9 mouse cellular contexts compared by ENCODE assay signal in genomic region chr9:51008068-51008840, GRCm38 (mm10). TPM values are rescaled to one million over a fixed set of nuclear protein-coding genes. Genes with fewer than 3 reads are reported as not detected.
DNase-seq lines count a peak whose midpoint lies in the region; ATAC-seq lines count a peak whose summit lies in the region.
"Had no signal": no experiment of that assay in that cellular context is flagged by ENCODE, and none has a peak within 500 bp of the region (broad histone marks: within the 10 kb centered on the region; RNA-seq: fewer than 3 reads in every experiment).

No protein-coding gene starts in this region.

- no peaks in the 10 kb centered on the region for H3K36me3 ChIP-seq in forebrain, embryonic 11.5 days (ENCODE audit: control insufficient read depth, insufficient read depth, low read length)
- no peaks in the 10 kb centered on the region for H3K36me3 ChIP-seq in liver, embryonic 15.5 days (replicated peaks)
- no peaks in the 10 kb centered on the region for H3K36me3 ChIP-seq in neural tube, embryonic 15.5 days

- no peaks in the 10 kb centered on the region; the same call in 1 of the 2 replicates for H3K27me3 ChIP-seq in forebrain, embryonic 11.5 days (ENCODE audit: control insufficient read depth, insufficient read depth, low read length)
- H3K27me3 ChIP-seq in liver, embryonic 15.5 days: no peaks in the 10 kb centered on the region
- H3K27me3 ChIP-seq in neural tube, embryonic 15.5 days (replicated peaks): no peaks in the 10 kb centered on the region

- H3K9me3 ChIP-seq in forebrain, embryonic 11.5 days (ENCODE audit: control insufficient read depth, low read length): no peaks in the 10 kb centered on the region
- no peaks in the 10 kb centered on the region for H3K9me3 ChIP-seq in liver, embryonic 15.5 days (replicated peaks)
- no peaks in the 10 kb centered on the region for H3K9me3 ChIP-seq in neural tube, embryonic 15.5 days (replicated peaks)

- peak overlapping the region; percentile 80 for H3K4me3 ChIP-seq in forebrain, embryonic 11.5 days (ENCODE audit: low read depth, low read length)
- H3K4me3 ChIP-seq in liver, embryonic 15.5 days (replicated peaks): peak overlapping the region; percentile 87
- peak overlapping the region; percentile 87 for H3K4me3 ChIP-seq in neural tube, embryonic 15.5 days (replicated peaks)

- peak; percentile 45 for DNase-seq in retina, embryonic 14.5 days (ENCODE audit: low spot score)
- no peak for DNase-seq in retina, postnatal 1 day
- DNase-seq in adipocyte (ENCODE audit: low spot score): peak; percentile 27
- DNase-seq in forebrain, embryonic 11.5 days (ENCODE audit: low spot score): no peak
- DNase-seq in adrenal gland, adult 8-10 months: no peak

- peak overlapping the region; percentile 78 for H3K4me2 ChIP-seq in forebrain, embryonic 11.5 days (ENCODE audit: low read depth, low read length, severe bottlenecking)
- H3K4me2 ChIP-seq in liver, embryonic 15.5 days: peak overlapping the region; percentile 81
- H3K4me2 ChIP-seq in neural tube, embryonic 15.5 days: peak overlapping the region; percentile 69

- peak; percentile 65 for ATAC-seq in forebrain, embryonic 11.5 days (replicated peaks; ENCODE audit: low FRiP score)
- peak; percentile 45 for ATAC-seq in inflammation-experienced regulatory T-cells, adult 6 months
- ATAC-seq in liver, embryonic 15.5 days (ENCODE audit: insufficient read depth): peak; percentile 66
- ATAC-seq in neural tube, embryonic 15.5 days (ENCODE audit: low FRiP score): peak; percentile 77

- peaks cover 3% of the 10 kb centered on the region; the same call in 1 of the 2 replicates for H3K4me1 ChIP-seq in forebrain, embryonic 11.5 days (replicated peaks; ENCODE audit: control insufficient read depth, insufficient read depth, low read length)
- H3K4me1 ChIP-seq in liver, embryonic 15.5 days (replicated peaks): peaks cover 35% of the 10 kb centered on the region
- H3K4me1 ChIP-seq in neural tube, embryonic 15.5 days: peaks cover 18% of the 10 kb centered on the region

- under 1% methylated on average over 57 of the region's 65 CpGs for WGBS in forebrain, embryonic 11.5 days
- under 1% methylated on average over 64 of the region's 65 CpGs for whole genome bisulfite sequencing in liver, embryonic 15.5 days (ENCODE audit: insufficient replicate concordance)
- under 1% methylated on average over 59 of the region's 65 CpGs for WGBS in neural tube, embryonic 15.5 days

- peak overlapping the region; percentile 28; the same call in 1 of the 2 replicates for H3K27ac ChIP-seq in forebrain, embryonic 11.5 days (ENCODE audit: low read depth, low read length)
- peak overlapping the region; percentile 95 for H3K27ac ChIP-seq in liver, embryonic 15.5 days (replicated peaks)
- H3K27ac ChIP-seq in neural tube, embryonic 15.5 days (replicated peaks): peak overlapping the region; percentile 91

- H3K9ac ChIP-seq in forebrain, embryonic 11.5 days (ENCODE audit: low read length): peak overlapping the region; percentile 82
- H3K9ac ChIP-seq in liver, embryonic 15.5 days: peak overlapping the region; percentile 90
- H3K9ac ChIP-seq in neural tube, embryonic 15.5 days (replicated peaks): peak overlapping the region; percentile 82

RNA-seq across cellular contexts. Expression of gene Sik2, which starts 0.6 kb away (rescaled TPM):
- polyA plus RNA-seq in forebrain, embryonic 11.5 days (2014; fragmentation: Nextera tagmentation; extraction: Ambion mirVana): 17.1 and 18.4 TPM in 2 replicates
- polyA plus RNA-seq in inflammation-experienced regulatory T-cells, adult 6 months (2017; shearing (Covaris generic)): 10 to 100 TPM; 14.7 to 30.3 (median 15.8) TPM
- polyA plus RNA-seq in liver, embryonic 15.5 days (2015; fragmentation: Nextera tagmentation; extraction: Ambion mirVana): 9.8 and 11.0 TPM in 2 replicates
- 14.9 and 19.4 TPM in 2 replicates for polyA plus RNA-seq in neural tube, embryonic 15.5 days (2015; fragmentation: Nextera tagmentation; extraction: Ambion mirVana)
- total RNA-seq in adrenal gland, adult 8-10 months (2022): 10 to 100 TPM; 58.6 to 85.4 (median 73.7) TPM

RNA-seq across cellular contexts. Expression of gene Btg4, which starts 52.4 kb away (rescaled TPM):
- not detected in 2 replicates for polyA plus RNA-seq in forebrain, embryonic 11.5 days (2014; fragmentation: Nextera tagmentation; extraction: Ambion mirVana)
- under 1 TPM in 1 of 3 experiments, not detected in 2; 0.56 TPM for polyA plus RNA-seq in inflammation-experienced regulatory T-cells, adult 6 months (2017; shearing (Covaris generic))
- polyA plus RNA-seq in liver, embryonic 15.5 days (2015; fragmentation: Nextera tagmentation; extraction: Ambion mirVana): not detected in 2 replicates
- polyA plus RNA-seq in neural tube, embryonic 15.5 days (2015; fragmentation: Nextera tagmentation; extraction: Ambion mirVana): not detected in 2 replicates
- total RNA-seq in adrenal gland, adult 8-10 months (2022): not detected
- total RNA-seq: layer of hippocampus, adult 18-20 months had no signal

Comparison
In these comparisons a context has a peak if more than half of its experiments do, and no peak if none do; other contexts are left out.
1. DNase-seq: peak in retina, embryonic 14.5 days (single experiment) and adipocyte (single experiment); none in retina, postnatal 1 day (single experiment), forebrain, embryonic 11.5 days (single experiment) and adrenal gland, adult 8-10 months (single experiment).
2. H3K27ac ChIP-seq: peak in every context shown above with its lines; median percentile 95 in liver, embryonic 15.5 days; 91 in neural tube, embryonic 15.5 days; 28 in forebrain, embryonic 11.5 days.
3. Peak in every context shown above with its lines, with median percentiles within 50 percentile points of each other: ATAC-seq, H3K4me2 ChIP-seq, H3K4me3 ChIP-seq and H3K9ac ChIP-seq.